ENCODE assay signal across 16 mouse cellular contexts in genomic region chr14:48740942-48741602, GRCm38 (mm10).
DNase-seq lines count a peak whose midpoint lies in the region; ATAC-seq and TF ChIP-seq lines count a peak whose summit lies in the region.
"Had no signal": no experiment of that assay in that cellular context is flagged by ENCODE, and none has a peak within 500 bp of the region (broad histone marks: within the 10 kb centered on the region; RNA-seq: fewer than 3 reads in every experiment).

No protein-coding gene starts in this region.

- TF ChIP-seq EP300 in CH12.LX (IDR thresholded peaks at IDR 0.05; ENCODE audit: low read length) = no peak

- H3K27ac ChIP-seq in CH12.LX (ENCODE audit: insufficient read depth, low read depth) = no peak overlapping the region
- H3K27ac ChIP-seq in forebrain, embryonic 14.5 days (ENCODE audit: low read depth, low read length) = no peak overlapping the region
- H3K27ac ChIP-seq in midbrain, embryonic 13.5 days = peak overlapping the region; percentile 69
- H3K27ac ChIP-seq: intestine, embryonic 15.5 days; kidney, postnatal 0 days; liver, embryonic 12.5 days had no signal

- H3K4me1 ChIP-seq in CH12.LX (ENCODE audit: control insufficient read depth in 1 of 2, insufficient read depth in 2 of 2) = peaks cover 0 to 11% of the 10 kb centered on the region in 2 experiments; a peak in 1 of 4 replicates
- peaks cover 4% of the 10 kb centered on the region for H3K4me1 ChIP-seq in forebrain, embryonic 14.5 days (ENCODE audit: control insufficient read depth, insufficient read depth, low read length)
- peaks cover 52% of the 10 kb centered on the region for H3K4me1 ChIP-seq in midbrain, embryonic 13.5 days (replicated peaks)
- H3K4me1 ChIP-seq: intestine, embryonic 15.5 days; liver, embryonic 12.5 days had no signal

- H3K79me2 ChIP-seq in CH12.LX (replicated peaks; ENCODE audit: control insufficient read depth, extremely low read depth, insufficient read depth, poor library complexity, severe bottlenecking) = no peaks in the 10 kb centered on the region

- TF ChIP-seq RAD21 in CH12.LX (IDR thresholded peaks at IDR 0.05; ENCODE audit: low read depth, low read length) = no peak

- no peaks in the 10 kb centered on the region for H3K36me3 ChIP-seq in CH12.LX (replicated peaks in 1 of 2; ENCODE audit: control insufficient read depth in 1 of 2, insufficient read depth in 1 of 2, low read length in 1 of 2)
- H3K36me3 ChIP-seq in forebrain, embryonic 14.5 days (ENCODE audit: control insufficient read depth, insufficient read depth, low read length) = no peaks in the 10 kb centered on the region
- no peaks in the 10 kb centered on the region for H3K36me3 ChIP-seq in midbrain, embryonic 13.5 days
- H3K36me3 ChIP-seq: intestine, embryonic 15.5 days; liver, embryonic 12.5 days had no signal

- 5% methylated on average over 7 of the region's 7 CpGs for WGBS in forebrain, embryonic 14.5 days
- 14% methylated on average over 7 of the region's 7 CpGs for WGBS in midbrain, embryonic 13.5 days

- no peaks in the 10 kb centered on the region for H3K9me3 ChIP-seq in CH12.LX (replicated peaks; ENCODE audit: low read length)
- no peaks in the 10 kb centered on the region for H3K9me3 ChIP-seq in forebrain, embryonic 14.5 days (replicated peaks; ENCODE audit: control insufficient read depth, low read length)
- 0 out of 2 replicates have a peak, but pooled peaks cover 3% of the 10 kb centered on the region for H3K9me3 ChIP-seq in midbrain, embryonic 13.5 days
- H3K9me3 ChIP-seq: intestine, embryonic 15.5 days; liver, embryonic 12.5 days had no signal

- DNase-seq in A20 (ENCODE audit: low read depth, low spot score) (peak; percentile 3), CH12.LX (ENCODE audit: extremely low read depth) (no peak)
- DNase-seq in forebrain, embryonic 14.5 days (ENCODE audit: low spot score) = peak; percentile 60
- DNase-seq in frontal cortex, adult 2 months (ENCODE audit: extremely low spot score in 1 of 2, low spot score in 1 of 2) = no peak
- no peak for DNase-seq in cerebellum, postnatal 36 days
- DNase-seq in kidney, postnatal 36 days = no peak
- DNase-seq: cerebellum, adult 2 months; heart, postnatal 4 days; layer of hippocampus, adult 9-11 months; lung, postnatal 10 days had no signal

- H3K4me2 ChIP-seq in CH12.LX (ENCODE audit: insufficient read depth, low read depth, poor library complexity, severe bottlenecking) = peak overlapping the region; percentile 94
- no peak overlapping the region for H3K4me2 ChIP-seq in forebrain, embryonic 14.5 days (ENCODE audit: low read length)
- peak overlapping the region; percentile 40; the same call in 1 of the 2 replicates for H3K4me2 ChIP-seq in midbrain, embryonic 13.5 days (replicated peaks)
- H3K4me2 ChIP-seq: heart, embryonic 11.5 days; intestine, embryonic 15.5 days; liver, embryonic 12.5 days had no signal

- no peak for TF ChIP-seq CTCF in CH12.LX (conservative IDR thresholded peaks at IDR 0.05 in 1 of 2, IDR thresholded peaks at IDR 0.05 in 1 of 2; ENCODE audit: low read depth in 2 of 2, low read length in 2 of 2)

- ATAC-seq in forebrain, embryonic 14.5 days = peak; percentile 51; the same call in 1 of the 2 replicates
- peak; percentile 88 for ATAC-seq in midbrain, embryonic 13.5 days
- ATAC-seq: intestine, embryonic 15.5 days; liver, embryonic 12.5 days had no signal

- no peaks in the 10 kb centered on the region for H3K27me3 ChIP-seq in CH12.LX (replicated peaks)
- H3K27me3 ChIP-seq in forebrain, embryonic 14.5 days (replicated peaks; ENCODE audit: control insufficient read depth, insufficient read depth, low read length) = peaks cover 26% of the 10 kb centered on the region
- H3K27me3 ChIP-seq in midbrain, embryonic 13.5 days = peaks cover 3% of the 10 kb centered on the region; the same call in 1 of the 2 replicates
- H3K27me3 ChIP-seq: intestine, embryonic 15.5 days; liver, embryonic 12.5 days had no signal

- H3K9ac ChIP-seq in CH12.LX (ENCODE audit: insufficient read depth, low read depth) = no peak overlapping the region
- H3K9ac ChIP-seq in forebrain, embryonic 14.5 days (ENCODE audit: low read length) = no peak overlapping the region
- no peak overlapping the region for H3K9ac ChIP-seq in midbrain, embryonic 13.5 days (replicated peaks)
- H3K9ac ChIP-seq: intestine, embryonic 15.5 days; liver, embryonic 12.5 days had no signal

- dilution Hi-C loops in CH12.LX (cut with MboI; ENCODE audit: extremely low pct_ligation_motif_present, extremely low pct_unique_long_range_greater_than_20kb, low sequenced_read_pairs) = no loop called here

- no peak overlapping the region for H3K4me3 ChIP-seq in CH12.LX (replicated peaks in 1 of 3; ENCODE audit: low read depth in 2 of 3, low read length in 2 of 3, poor library complexity in 1 of 3)
- no peak overlapping the region for H3K4me3 ChIP-seq in forebrain, embryonic 14.5 days (ENCODE audit: low read depth, low read length)
- H3K4me3 ChIP-seq in midbrain, embryonic 13.5 days (replicated peaks) = no peak overlapping the region
- H3K4me3 ChIP-seq: intestine, embryonic 15.5 days; liver, embryonic 12.5 days; myocyte had no signal

- TF ChIP-seq POLR2A in CH12.LX (IDR thresholded peaks at IDR 0.05; ENCODE audit: low read depth, low read length) = no peak

- in situ Hi-C loops in CH12.LX (cut with MboI; ENCODE audit: low pct_ligation_motif_present, low pct_unique_long_range_greater_than_20kb, low sequenced_read_pairs) = no loop called here

TF ChIP-seq in CH12.LX, 34 proteins besides CTCF, POLR2A, EP300 and RAD21:
- peak; percentile 54; the same call in 1 of the 2 replicates for TF ChIP-seq NRF1 (IDR thresholded peaks at IDR 0.05; ENCODE audit: low read depth, low read length)
- no peak for TF ChIP-seq NELFE (IDR thresholded peaks at IDR 0.05; ENCODE audit: low read depth, low read length)
TF ChIP-seq in CH12.LX: peak in this region for 1.

Comparison
In these comparisons a context has a peak if more than half of its experiments do, and no peak if none do; other contexts are left out.
1. DNase-seq: peak in A20 (single experiment) and forebrain, embryonic 14.5 days (single experiment); none in CH12.LX (single experiment), frontal cortex, adult 2 months (0 of 2), cerebellum, postnatal 36 days (0 of 2) and kidney, postnatal 36 days (0 of 2).